Mouse (Mus musculus): Measurements from ENCODE around the gene Ccdc167.

DNA sequence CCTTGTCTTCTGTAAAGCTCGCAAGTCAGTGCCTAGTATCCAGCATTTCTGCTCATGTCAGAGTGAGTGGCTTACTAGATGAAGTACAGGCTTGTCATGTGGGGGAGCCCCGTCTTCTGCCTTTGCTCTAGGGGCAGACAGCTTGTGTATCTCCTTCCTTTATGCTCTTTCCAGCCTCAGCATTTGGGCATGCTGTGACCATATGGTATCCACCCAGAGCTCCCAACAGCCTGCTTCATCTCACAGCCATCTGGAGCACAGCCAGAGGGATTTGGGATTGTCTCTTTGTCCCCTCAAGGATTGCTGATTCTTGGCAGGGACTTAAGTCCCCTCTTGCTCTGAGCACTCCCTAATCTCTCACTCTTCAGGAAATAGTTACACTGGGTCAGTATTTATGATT is 36.7 kb downstream of the Ccdc167 start:
- TF ChIP-seq HCFC1 (IDR thresholded peaks at IDR 0.05; ENCODE audit: borderline replicate concordance, insufficient read depth, low read length) (no peak), ZC3H11A (IDR thresholded peaks at IDR 0.05; ENCODE audit: borderline replicate concordance, low read depth, low read length) (no peak), CHD2 (IDR thresholded peaks at IDR 0.05; ENCODE audit: low read depth, low read length) (no peak)
